10 mouse cellular contexts compared by ENCODE assay signal in genomic region chr11:119128668-119129280, GRCm38 (mm10). TPM values are rescaled to one million over a fixed set of nuclear protein-coding genes. Genes with fewer than 3 reads are reported as not detected.
DNase-seq lines count a peak whose midpoint lies in the region; ATAC-seq and TF ChIP-seq lines count a peak whose summit lies in the region.
"Had no signal": no experiment of that assay in that cellular context is flagged by ENCODE, and none has a peak within 500 bp of the region (broad histone marks: within the 10 kb centered on the region; RNA-seq: fewer than 3 reads in every experiment).

No protein-coding gene starts in this region.

- H3K4me1 ChIP-seq in heart, embryonic 15.5 days (replicated peaks): peaks cover 66% of the 10 kb centered on the region
- H3K4me1 ChIP-seq in heart, adult 2 months (ENCODE audit: control insufficient read depth, insufficient read depth, low read length): peaks cover 13% of the 10 kb centered on the region
- H3K4me1 ChIP-seq in midbrain, embryonic 10.5 days: peaks cover 64% of the 10 kb centered on the region
- peaks cover 19% of the 10 kb centered on the region for H3K4me1 ChIP-seq in midbrain, embryonic 11.5 days (ENCODE audit: control insufficient read depth, insufficient read depth, low read length)
- peaks cover 52% of the 10 kb centered on the region for H3K4me1 ChIP-seq in limb, embryonic 11.5 days (ENCODE audit: control insufficient read depth, insufficient read depth, low read length)
- peaks cover 39% of the 10 kb centered on the region for H3K4me1 ChIP-seq in stomach, embryonic 16.5 days (ENCODE audit: control insufficient read depth, insufficient read depth, low read length)

- no peaks in the 10 kb centered on the region for H3K36me3 ChIP-seq in heart, embryonic 15.5 days
- no peaks in the 10 kb centered on the region for H3K36me3 ChIP-seq in heart, adult 2 months (ENCODE audit: control insufficient read depth, insufficient read depth, low read length)
- H3K36me3 ChIP-seq in midbrain, embryonic 10.5 days: no peaks in the 10 kb centered on the region
- H3K36me3 ChIP-seq in midbrain, embryonic 11.5 days (ENCODE audit: control insufficient read depth, insufficient read depth, low read length): no peaks in the 10 kb centered on the region
- H3K36me3 ChIP-seq in limb, embryonic 11.5 days (ENCODE audit: control insufficient read depth, insufficient read depth, low read length): no peaks in the 10 kb centered on the region
- no peaks in the 10 kb centered on the region for H3K36me3 ChIP-seq in stomach, embryonic 16.5 days (ENCODE audit: control insufficient read depth, insufficient read depth, low read length)
- H3K36me3 ChIP-seq: forebrain, embryonic 10.5 days had no signal

- TF ChIP-seq POLR2A in heart, adult 2 months (IDR thresholded peaks at IDR 0.05; ENCODE audit: insufficient read depth, low read depth, low read length): no peak

- H3K9ac ChIP-seq in heart, embryonic 15.5 days: no peak overlapping the region; the same call in 1 of the 2 replicates
- no peak overlapping the region for H3K9ac ChIP-seq in heart, adult 2 months (ENCODE audit: low read depth, low read length)
- H3K9ac ChIP-seq in midbrain, embryonic 11.5 days (ENCODE audit: low read length): no peak overlapping the region
- H3K9ac ChIP-seq in limb, embryonic 11.5 days (ENCODE audit: low read length): peak overlapping the region; percentile 17; the same call in 1 of the 2 replicates
- peak overlapping the region; percentile 44; the same call in 1 of the 2 replicates for H3K9ac ChIP-seq in stomach, embryonic 16.5 days (ENCODE audit: low read length)

- no peaks in the 10 kb centered on the region for H3K79me2 ChIP-seq in heart, adult 2 months (replicated peaks; ENCODE audit: control insufficient read depth, insufficient read depth, low read length)

- H3K9me3 ChIP-seq in heart, embryonic 15.5 days (replicated peaks): no peaks in the 10 kb centered on the region
- H3K9me3 ChIP-seq in midbrain, embryonic 10.5 days (replicated peaks): no peaks in the 10 kb centered on the region; the same call in 1 of the 2 replicates
- no peaks in the 10 kb centered on the region; the same call in 1 of the 2 replicates for H3K9me3 ChIP-seq in midbrain, embryonic 11.5 days (ENCODE audit: control insufficient read depth, low read length)
- H3K9me3 ChIP-seq in limb, embryonic 11.5 days (ENCODE audit: control insufficient read depth, low read length): no peaks in the 10 kb centered on the region
- no peaks in the 10 kb centered on the region; the same call in 1 of the 2 replicates for H3K9me3 ChIP-seq in stomach, embryonic 16.5 days (replicated peaks; ENCODE audit: control insufficient read depth, low read length)

- no peak for ATAC-seq in heart, embryonic 15.5 days (replicated peaks; ENCODE audit: insufficient number of reproducible peaks, insufficient read depth, low FRiP score, low read depth)
- ATAC-seq in midbrain, embryonic 11.5 days (ENCODE audit: low FRiP score): no peak
- no peak for ATAC-seq in limb, embryonic 11.5 days (ENCODE audit: insufficient number of reproducible peaks, low FRiP score, low TSS enrichment, low read depth)
- no peak for ATAC-seq in stomach, embryonic 16.5 days (ENCODE audit: insufficient read depth, low FRiP score)

- no peak for TF ChIP-seq EP300 in heart, adult 2 months (IDR thresholded peaks at IDR 0.05; ENCODE audit: insufficient read depth, low read depth, low read length)

- H3K4me3 ChIP-seq in heart, embryonic 15.5 days: no peak overlapping the region
- no peak overlapping the region for H3K4me3 ChIP-seq in heart, adult 2 months
- no peak overlapping the region for H3K4me3 ChIP-seq in midbrain, embryonic 10.5 days
- no peak overlapping the region for H3K4me3 ChIP-seq in midbrain, embryonic 11.5 days (ENCODE audit: low read depth, low read length)
- H3K4me3 ChIP-seq in limb, embryonic 11.5 days (ENCODE audit: low read depth, low read length): no peak overlapping the region
- H3K4me3 ChIP-seq in stomach, embryonic 16.5 days (replicated peaks; ENCODE audit: low read length): no peak overlapping the region
- H3K4me3 ChIP-seq: forebrain, embryonic 10.5 days had no signal

- H3K27me3 ChIP-seq in heart, embryonic 15.5 days: no peaks in the 10 kb centered on the region
- H3K27me3 ChIP-seq in heart, adult 2 months (ENCODE audit: control insufficient read depth, insufficient read depth, low read length): no peaks in the 10 kb centered on the region
- H3K27me3 ChIP-seq in midbrain, embryonic 10.5 days (ENCODE audit: low read depth, poor library complexity, severe bottlenecking): peaks cover 82% of the 10 kb centered on the region
- peaks cover 6% of the 10 kb centered on the region for H3K27me3 ChIP-seq in midbrain, embryonic 11.5 days (ENCODE audit: control insufficient read depth, insufficient read depth, low read length)
- peaks cover 11% of the 10 kb centered on the region; the same call in 1 of the 2 replicates for H3K27me3 ChIP-seq in limb, embryonic 11.5 days (ENCODE audit: control insufficient read depth, insufficient read depth, low read length)
- H3K27me3 ChIP-seq in stomach, embryonic 16.5 days (ENCODE audit: control insufficient read depth, insufficient read depth, low read length): no peaks in the 10 kb centered on the region

- no peak for TF ChIP-seq CTCF in heart, adult 2 months (IDR thresholded peaks at IDR 0.05)

- H3K4me2 ChIP-seq in heart, embryonic 15.5 days: no peak overlapping the region
- H3K4me2 ChIP-seq in midbrain, embryonic 11.5 days: no peak overlapping the region
- no peak overlapping the region for H3K4me2 ChIP-seq in limb, embryonic 11.5 days (ENCODE audit: low read depth, severe bottlenecking)
- no peak overlapping the region for H3K4me2 ChIP-seq in stomach, embryonic 16.5 days (ENCODE audit: low read depth, low read length)

- H3K27ac ChIP-seq in heart, embryonic 15.5 days: peak overlapping the region; percentile 73
- no peak overlapping the region for H3K27ac ChIP-seq in heart, adult 2 months
- peak overlapping the region; percentile 52; the same call in 1 of the 2 replicates for H3K27ac ChIP-seq in midbrain, embryonic 10.5 days (replicated peaks)
- no peak overlapping the region for H3K27ac ChIP-seq in midbrain, embryonic 11.5 days (ENCODE audit: low read depth, low read length)
- no peak overlapping the region for H3K27ac ChIP-seq in limb, embryonic 11.5 days (replicated peaks; ENCODE audit: low read depth, low read length)
- peak overlapping the region; percentile 23; the same call in 1 of the 2 replicates for H3K27ac ChIP-seq in stomach, embryonic 16.5 days (ENCODE audit: low read length)
- H3K27ac ChIP-seq: forebrain, embryonic 10.5 days had no signal

- intact Hi-C loops in heart, adult 2 months (cut with DNase I): no loop called here

- DNase-seq in heart, adult 2 months: no peak
- DNase-seq in midbrain, embryonic 10.5 days (ENCODE audit: low spot score): no peak
- DNase-seq in midbrain, embryonic 11.5 days (ENCODE audit: low spot score, missing footprints): no peak
- no peak for DNase-seq in limb, embryonic 11.5 days (ENCODE audit: low spot score)
- DNase-seq in cerebellum, postnatal 10 days: no peak
- DNase-seq: cerebellum, adult 18-20 months; layer of hippocampus, postnatal 36 days had no signal

- WGBS in heart, embryonic 15.5 days: 51% methylated on average over 11 of the region's 11 CpGs
- WGBS in heart, adult 2 months: 72% methylated on average over 11 of the region's 11 CpGs
- WGBS in midbrain, embryonic 10.5 days: 46% methylated on average over 11 of the region's 11 CpGs
- WGBS in midbrain, embryonic 11.5 days: 43% methylated on average over 11 of the region's 11 CpGs
- 49% methylated on average over 11 of the region's 11 CpGs for WGBS in limb, embryonic 11.5 days
- WGBS in stomach, embryonic 16.5 days: 51% methylated on average over 11 of the region's 11 CpGs

RNA-seq across cellular contexts. Expression of gene Cbx4, which starts 42.8 kb away (rescaled TPM):
- 9.3 and 11.6 TPM in 2 replicates for polyA plus RNA-seq in heart, embryonic 15.5 days (2015; fragmentation: Nextera tagmentation; extraction: Ambion mirVana)
- total RNA-seq in heart, adult 2 months (2021): 10 to 100 TPM in 1 of 2 experiments, 1 to 10 TPM in 1; 8.1 to 12.3 TPM
- 4.7 and 5.4 TPM in 2 replicates for polyA plus RNA-seq in heart, adult 2 months (2012; rRNA removed)
- polyA plus RNA-seq in midbrain, embryonic 10.5 days (2016; fragmentation: Nextera tagmentation; extraction: Ambion mirVana): 5.1 and 7.1 TPM in 2 replicates
- polyA plus RNA-seq in midbrain, embryonic 11.5 days (2014; fragmentation: Nextera tagmentation; extraction: Ambion mirVana): 6.3 and 7.0 TPM in 2 replicates
- 5.4 and 5.8 TPM in 2 replicates for polyA plus RNA-seq in limb, embryonic 11.5 days (2014; fragmentation: Nextera tagmentation; extraction: Ambion mirVana)
- 8.5 and 10.1 TPM in 2 replicates for polyA plus RNA-seq in stomach, embryonic 16.5 days (2015; fragmentation: Nextera tagmentation; extraction: Ambion mirVana)

Comparison
In these comparisons a context has a peak if more than half of its experiments do, and no peak if none do; other contexts are left out.
1. H3K27ac ChIP-seq: peak in heart, embryonic 15.5 days (single experiment), midbrain, embryonic 10.5 days (single experiment) and stomach, embryonic 16.5 days (single experiment); none in heart, adult 2 months (single experiment), midbrain, embryonic 11.5 days (single experiment) and limb, embryonic 11.5 days (single experiment).
2. H3K9ac ChIP-seq: peak in limb, embryonic 11.5 days (single experiment) and stomach, embryonic 16.5 days (single experiment); none in heart, embryonic 15.5 days (single experiment), heart, adult 2 months (single experiment) and midbrain, embryonic 11.5 days (single experiment).